In the genomic region with DNA sequence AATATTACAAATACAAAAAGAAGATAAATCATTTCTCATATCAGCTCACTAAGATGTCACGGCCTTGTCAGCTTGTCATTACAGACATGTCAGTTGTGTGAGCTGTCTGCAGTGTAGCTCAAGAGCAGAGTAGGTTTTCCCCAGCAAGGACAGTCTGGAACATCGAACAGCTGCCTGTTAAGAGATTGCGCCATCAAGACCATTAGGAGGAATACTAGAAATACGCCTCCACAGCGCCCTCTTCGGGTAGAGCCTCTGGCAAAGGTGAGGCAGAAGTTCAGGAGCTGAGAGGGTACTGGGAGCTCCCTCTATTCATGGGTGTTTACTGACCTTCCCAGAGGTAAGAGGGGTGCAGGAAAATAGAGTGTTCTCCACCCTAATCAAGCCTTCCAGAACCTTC, we compare ENCODE assay signal across 10 mouse cellular contexts.
DNase-seq lines count a peak whose midpoint lies in the region; ATAC-seq and TF ChIP-seq lines count a peak whose summit lies in the region.
"Had no signal": no experiment of that assay in that cellular context is flagged by ENCODE, and none has a peak within 500 bp of the region (broad histone marks: within the 10 kb centered on the region; RNA-seq: fewer than 3 reads in every experiment).

No protein-coding gene starts in this region.

- H3K9me3 ChIP-seq in kidney, embryonic 16.5 days (ENCODE audit: low read length), result no peaks in the 10 kb centered on the region
- H3K9me3 ChIP-seq: limb, embryonic 15.5 days; stomach, embryonic 15.5 days had no signal

- H3K36me3 ChIP-seq in kidney, embryonic 16.5 days (ENCODE audit: insufficient read depth, low read length), result no peaks in the 10 kb centered on the region
- no peaks in the 10 kb centered on the region for H3K36me3 ChIP-seq in myocyte (ENCODE audit: control insufficient read depth, insufficient read depth)
- H3K36me3 ChIP-seq: limb, embryonic 15.5 days; stomach, embryonic 15.5 days had no signal

- H3K4me3 ChIP-seq in kidney, embryonic 16.5 days (ENCODE audit: low read length), result no peak overlapping the region
- no peak overlapping the region for H3K4me3 ChIP-seq in myocyte
- H3K4me3 ChIP-seq: limb, embryonic 15.5 days; stomach, embryonic 15.5 days had no signal

- H3K27me3 ChIP-seq in kidney, embryonic 16.5 days (ENCODE audit: insufficient read depth, low read length), result 0 out of 2 replicates have a peak, but pooled peaks cover 3% of the 10 kb centered on the region
- no peaks in the 10 kb centered on the region for H3K27me3 ChIP-seq in myocyte (ENCODE audit: control insufficient read depth, insufficient read depth, insufficient read length)
- H3K27me3 ChIP-seq: stomach, embryonic 15.5 days had no signal

- TF ChIP-seq POLR2A in myocyte (IDR thresholded peaks at IDR 0.05; ENCODE audit: insufficient read length, low read depth), result no peak

- no peak overlapping the region for H3K4me2 ChIP-seq in kidney, embryonic 16.5 days (replicated peaks; ENCODE audit: low read depth, low read length)
- H3K4me2 ChIP-seq in myocyte (ENCODE audit: low read depth), result no peak overlapping the region
- H3K4me2 ChIP-seq: limb, embryonic 15.5 days; stomach, embryonic 15.5 days had no signal

- H3K79me2 ChIP-seq in myocyte (ENCODE audit: control insufficient read depth, insufficient read depth), result no peaks in the 10 kb centered on the region

- H3K27ac ChIP-seq in kidney, embryonic 16.5 days (ENCODE audit: low read length), result no peak overlapping the region
- H3K27ac ChIP-seq: limb, embryonic 15.5 days; stomach, embryonic 15.5 days had no signal

- 0 out of 2 replicates have a peak, but pooled peaks have one; percentile 27 for ATAC-seq in kidney, embryonic 16.5 days (ENCODE audit: low FRiP score, low TSS enrichment)
- ATAC-seq in erythroblast, adult 5-6 weeks (replicated peaks; ENCODE audit: low FRiP score, poor library complexity, severe bottlenecking), result no peak

- peak; percentile 32 for DNase-seq in layer of hippocampus, adult 11-12 months (ENCODE audit: low spot score)
- no peak for DNase-seq in layer of hippocampus, postnatal 36 days
- DNase-seq in R1 (ENCODE audit: low read depth, low spot score), result peak; percentile 69
- DNase-seq in embryo, embryonic 10 days (ENCODE audit: low spot score), result peak; percentile 82
- no peak for DNase-seq in frontal cortex, postnatal 36 days (ENCODE audit: low spot score in 2 of 2)

- WGBS in kidney, embryonic 16.5 days, result 19% methylated on average over 6 of the region's 6 CpGs

- H3ac ChIP-seq in myocyte (ENCODE audit: control insufficient read depth, insufficient read length), result no peak overlapping the region

- H3K4me1 ChIP-seq in kidney, embryonic 16.5 days (ENCODE audit: insufficient read depth, low read length), result no peaks in the 10 kb centered on the region
- H3K4me1 ChIP-seq: limb, embryonic 15.5 days; stomach, embryonic 15.5 days had no signal

- no peak overlapping the region for H3K9ac ChIP-seq in kidney, embryonic 16.5 days (replicated peaks; ENCODE audit: low read length)
- H3K9ac ChIP-seq: limb, embryonic 15.5 days; stomach, embryonic 15.5 days had no signal

TF ChIP-seq in myocyte, 11 proteins besides CTCF, POLR2A, EP300 and RAD21:
- peak; percentile 76 for TF ChIP-seq CEBPB (IDR thresholded peaks at IDR 0.05; ENCODE audit: insufficient read depth, poor library complexity, severe bottlenecking)
- TF ChIP-seq MYOG (IDR thresholded peaks at IDR 0.05; ENCODE audit: control insufficient read depth in 1 of 3, insufficient read depth in 1 of 3, insufficient read length in 2 of 3, low read depth in 2 of 3), result no peak
- TF ChIP-seq USF1 (IDR thresholded peaks at IDR 0.05; ENCODE audit: low read depth), result no peak
- TF ChIP-seq MAX (IDR thresholded peaks at IDR 0.05; ENCODE audit: low read depth), result no peak
- TF ChIP-seq E2F4 (IDR thresholded peaks at IDR 0.05; ENCODE audit: insufficient read depth), result no peak

Comparison
In these comparisons a context has a peak if more than half of its experiments do, and no peak if none do; other contexts are left out.
1. DNase-seq: peak in layer of hippocampus, adult 11-12 months (single experiment), R1 (single experiment) and embryo, embryonic 10 days (single experiment); none in layer of hippocampus, postnatal 36 days (0 of 2) and frontal cortex, postnatal 36 days (0 of 2).